Mouse (Mus musculus): Measurements from ENCODE around the gene Exo5.

Exo5 gene

DNA sequence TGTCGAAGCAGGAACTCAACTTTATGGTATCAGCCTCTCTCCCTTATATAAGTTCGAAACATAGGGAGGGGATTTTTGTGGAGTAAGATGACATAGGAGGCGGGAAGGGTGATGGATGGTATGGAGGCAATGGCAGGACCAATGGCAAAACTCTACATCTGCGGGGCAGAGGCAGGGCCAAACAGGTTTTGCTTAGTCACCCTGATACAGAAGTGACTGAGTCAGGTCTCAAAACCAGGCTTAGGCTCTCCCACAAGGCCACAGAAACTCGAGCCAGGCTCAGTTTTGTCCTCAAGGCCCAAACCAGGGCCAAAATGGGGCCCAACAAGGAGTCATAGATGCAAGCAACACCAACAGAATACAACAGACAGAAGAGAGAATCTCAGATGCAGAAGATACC lies 19.2 kb downstream of the Exo5 start:
- DNase-seq (ENCODE audit: low spot score) = no peak

DNA sequence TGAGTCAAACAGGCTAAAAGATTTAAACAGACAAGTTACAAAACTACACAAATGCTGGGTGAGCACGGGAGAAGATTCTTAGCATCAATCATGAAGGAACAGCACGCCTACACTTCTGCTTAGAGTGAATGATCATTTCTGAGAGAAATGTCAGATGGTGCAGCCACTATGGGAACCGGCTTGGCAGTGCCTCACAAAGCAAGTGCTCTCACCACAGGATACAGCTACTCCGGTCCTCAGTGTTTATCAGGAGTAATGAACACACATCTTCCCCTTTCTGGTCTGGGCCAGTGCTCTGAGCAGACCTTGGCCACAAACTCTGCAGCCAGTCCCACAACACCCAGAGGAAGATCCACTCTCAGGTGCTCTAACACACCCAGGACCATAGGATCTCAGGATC lies 20.3 kb downstream of the Exo5 start:
- DNase-seq (ENCODE audit: low spot score) = no peak

DNA sequence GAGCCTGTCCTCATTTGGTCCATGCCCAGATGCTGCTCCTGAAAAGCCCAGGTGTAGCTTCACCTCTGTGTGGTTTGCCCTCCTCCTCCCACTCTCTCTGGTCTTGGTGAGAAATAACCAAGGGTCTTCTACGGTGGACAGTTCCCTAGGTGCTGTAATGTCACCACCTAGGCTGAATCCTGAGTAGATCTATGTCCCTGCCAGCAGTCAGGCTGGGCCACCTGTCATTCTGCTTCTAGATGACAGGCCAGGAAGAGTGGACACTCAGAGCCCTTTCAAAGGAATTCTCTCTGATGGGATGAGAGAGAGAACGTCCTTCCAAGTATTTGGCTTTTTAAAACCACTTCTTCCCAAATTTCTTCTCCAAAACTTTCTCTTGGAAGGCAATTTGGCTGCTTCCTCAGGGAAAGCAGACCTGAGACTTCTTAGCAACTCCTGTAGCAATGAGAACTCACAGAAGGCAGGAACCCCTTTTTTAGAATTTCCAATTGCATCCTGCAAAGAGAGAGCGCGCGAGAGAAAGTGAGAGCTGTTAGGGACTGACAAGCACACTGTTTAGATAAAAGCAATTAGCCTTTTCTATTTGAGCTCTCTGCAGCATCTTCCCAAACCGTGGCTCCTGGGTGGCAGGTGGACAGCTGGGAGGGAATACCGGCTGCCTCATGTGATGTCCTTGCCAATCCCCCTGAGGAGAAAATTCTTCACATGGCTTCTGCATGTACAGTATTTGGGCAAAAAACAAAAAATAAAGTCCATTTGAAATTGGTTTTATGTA lies 28.8 kb downstream of the Exo5 start:
- no peak for DNase-seq (ENCODE audit: low spot score)

- DNase-seq (ENCODE audit: low spot score) = no peak
These were observed 29.6 kb downstream of the Exo5 start for GRCm38 (mm10) chr4:120895226-120895625.

GRCm38 (mm10) chr4:120894584-120894983 lies 30.2 kb downstream of the Exo5 start:
- no peak for DNase-seq (ENCODE audit: low spot score)

GRCm38 (mm10) chr4:120893656-120894401 lies 31.0 kb downstream of the Exo5 start:
- DNase-seq (ENCODE audit: low spot score) = no peak

DNA sequence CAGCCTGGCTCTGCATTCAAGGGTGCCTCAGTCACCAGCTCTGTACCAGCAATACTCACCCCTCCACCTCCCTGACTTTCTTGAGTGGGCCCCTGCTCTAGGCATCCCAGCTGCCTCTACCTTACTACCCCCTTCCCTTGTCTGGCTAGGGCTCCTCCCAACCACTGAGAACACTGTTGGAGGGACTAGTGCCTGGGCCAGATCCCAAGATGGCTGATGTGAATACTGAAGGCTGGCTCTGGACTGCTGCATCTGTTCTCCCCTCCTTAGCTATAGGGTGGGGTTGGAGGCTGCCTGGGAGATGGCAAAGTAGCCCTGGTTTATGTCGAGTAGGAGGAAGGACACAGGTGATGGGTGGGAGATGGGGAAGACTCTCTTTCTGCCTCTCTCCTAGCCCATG lies 32.3 kb downstream of the Exo5 start:
- no peak for DNase-seq (ENCODE audit: low spot score)

GRCm38 (mm10) chr4:120891960-120892359 lies 32.9 kb downstream of the Exo5 start:
- no peak for DNase-seq (ENCODE audit: low spot score)

GRCm38 (mm10) chr4:120890754-120891440 lies 33.9 kb downstream of the Exo5 start:
- no peak for DNase-seq (ENCODE audit: low spot score)

DNA sequence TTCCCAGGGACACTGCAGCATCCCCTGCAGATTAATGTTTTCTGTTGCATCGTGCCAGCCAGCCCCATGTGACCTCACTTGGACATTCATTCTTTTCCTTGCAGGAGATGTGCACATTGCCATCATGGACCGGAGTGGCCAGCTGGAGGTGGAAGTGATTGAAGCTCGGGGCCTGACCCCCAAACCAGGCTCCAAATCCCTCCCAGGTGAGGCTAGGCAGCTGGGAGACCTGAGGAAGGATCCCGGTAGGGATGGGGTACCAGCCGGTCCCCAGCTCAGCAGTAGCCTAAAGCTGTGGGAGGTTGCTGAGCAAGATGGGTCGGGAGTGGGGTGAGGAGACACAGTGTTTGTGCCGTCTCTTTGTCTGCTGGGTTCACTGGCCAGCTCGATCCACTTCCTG lies 35.9 kb downstream of the Exo5 start:
- no peak for DNase-seq (ENCODE audit: low spot score)

DNA sequence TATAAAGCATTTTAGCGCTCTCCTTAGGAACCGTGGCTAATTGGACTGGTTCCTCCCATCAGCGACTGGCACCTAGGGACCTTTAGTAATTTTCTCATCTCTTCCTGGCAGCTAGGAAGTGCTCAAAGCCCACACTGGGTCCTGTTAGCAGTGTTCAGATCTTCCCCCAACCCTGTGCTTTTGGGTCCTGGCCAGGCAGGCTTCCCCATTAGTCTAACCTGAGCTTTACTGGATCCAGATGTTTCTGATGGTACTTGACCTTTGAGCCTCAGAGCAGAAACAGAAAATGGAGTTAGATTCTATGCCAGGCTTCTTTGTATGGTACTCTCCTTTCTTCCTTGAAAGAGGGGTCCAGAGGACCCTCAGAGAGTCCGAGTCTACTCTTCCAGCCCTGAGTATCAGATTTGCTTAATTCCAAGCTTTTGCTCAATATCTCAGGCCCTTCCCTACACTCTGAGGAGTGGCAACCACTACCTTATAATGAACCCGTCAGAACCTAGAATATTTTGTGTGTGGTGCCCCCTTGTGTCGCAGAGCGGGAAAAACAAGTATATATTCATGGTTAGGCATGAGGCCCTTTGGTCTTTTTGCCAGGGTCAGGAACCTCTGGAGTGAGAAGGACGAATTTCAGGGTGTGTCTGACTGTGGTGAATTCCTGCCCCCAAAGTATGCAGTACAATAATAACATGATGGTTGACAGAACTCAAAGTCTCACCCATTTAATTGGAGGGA lies 37.3 kb downstream of the Exo5 start:
- DNase-seq (ENCODE audit: low spot score) = no peak

DNA sequence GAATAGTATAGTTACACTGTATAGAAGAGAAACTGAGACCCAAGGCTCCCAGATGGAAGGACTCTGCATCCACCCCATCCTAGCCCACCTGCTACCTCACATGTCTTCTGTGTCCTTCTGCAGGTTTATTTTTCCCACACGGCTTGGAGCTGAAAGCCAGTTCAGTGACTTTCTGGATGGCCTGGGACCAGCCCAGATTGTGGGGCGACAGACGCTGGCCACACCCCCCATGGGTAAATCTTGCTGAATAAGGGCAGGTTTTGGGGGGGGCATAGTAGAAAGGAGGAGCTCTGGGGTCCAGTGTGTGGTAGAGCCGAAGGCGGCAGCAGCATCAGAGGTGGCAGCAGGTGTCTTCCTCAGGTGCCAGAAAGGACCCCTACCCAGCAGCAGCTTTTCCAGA lies 38.0 kb downstream of the Exo5 start:
- DNase-seq (ENCODE audit: low spot score) = no peak

DNA sequence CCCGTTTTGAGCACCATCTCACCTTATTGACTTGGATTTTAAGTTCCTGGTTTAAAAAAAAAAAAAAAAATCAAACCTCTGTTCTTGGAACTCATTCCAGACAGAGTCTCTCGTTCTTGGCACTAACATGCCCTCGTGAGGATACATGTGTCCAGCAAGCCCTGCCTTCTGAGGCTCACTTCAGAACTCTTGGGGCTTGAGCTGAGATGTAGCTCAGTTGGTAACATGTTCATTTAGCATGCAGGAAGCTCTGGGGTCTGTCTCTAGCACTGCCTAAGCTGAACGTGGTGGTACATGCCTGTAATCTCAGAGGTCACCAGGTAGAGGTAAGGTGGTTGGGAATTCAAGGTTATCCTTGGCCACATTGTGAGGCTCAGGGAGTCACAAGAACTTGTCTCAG lies 38.7 kb downstream of the Exo5 start:
- no peak for DNase-seq (ENCODE audit: low spot score)

DNA sequence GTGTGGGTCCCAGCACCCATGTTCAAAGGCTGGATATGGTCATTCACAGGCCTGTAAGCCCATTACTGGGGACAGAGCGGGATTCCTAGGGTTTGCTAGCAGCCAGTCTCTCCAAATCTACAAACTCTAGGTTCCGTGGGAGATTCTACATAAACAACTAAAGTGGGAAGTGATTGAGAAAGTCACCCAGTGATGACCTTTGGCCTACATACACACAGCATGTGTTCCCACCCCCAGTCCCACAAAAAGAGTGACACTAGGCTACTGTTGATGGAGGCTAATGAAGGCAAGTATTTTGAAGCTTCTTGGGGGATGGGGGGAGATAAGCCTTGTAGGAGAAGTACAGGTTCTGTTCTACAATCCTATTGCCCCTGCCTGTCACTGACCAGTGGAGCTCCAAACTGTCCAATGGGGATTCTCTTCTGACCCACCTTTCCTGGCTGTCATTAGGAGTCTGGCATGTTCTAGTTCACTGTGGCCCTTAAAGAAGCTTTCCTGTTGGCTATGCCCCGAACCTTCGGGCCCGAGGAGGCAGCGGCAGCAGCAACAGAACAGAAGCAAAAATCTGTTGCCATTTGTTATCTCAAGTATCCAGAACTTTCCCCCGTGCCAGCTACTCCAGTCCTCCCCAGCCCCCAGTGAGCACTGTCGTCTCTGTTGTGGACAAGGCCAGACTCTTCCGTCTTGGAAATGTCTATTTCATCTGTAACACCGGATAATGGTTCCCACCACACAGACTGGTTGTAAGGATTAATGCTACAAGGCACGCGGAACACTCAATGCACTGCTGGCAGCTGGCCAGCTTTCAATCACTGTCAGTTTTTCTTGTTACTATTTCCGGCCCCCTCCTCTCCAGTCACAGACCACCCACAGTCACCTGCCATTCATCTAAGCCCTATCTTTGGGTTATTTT lies 39.4 kb downstream of the Exo5 start:
- DNase-seq (ENCODE audit: low spot score) = no peak

DNA sequence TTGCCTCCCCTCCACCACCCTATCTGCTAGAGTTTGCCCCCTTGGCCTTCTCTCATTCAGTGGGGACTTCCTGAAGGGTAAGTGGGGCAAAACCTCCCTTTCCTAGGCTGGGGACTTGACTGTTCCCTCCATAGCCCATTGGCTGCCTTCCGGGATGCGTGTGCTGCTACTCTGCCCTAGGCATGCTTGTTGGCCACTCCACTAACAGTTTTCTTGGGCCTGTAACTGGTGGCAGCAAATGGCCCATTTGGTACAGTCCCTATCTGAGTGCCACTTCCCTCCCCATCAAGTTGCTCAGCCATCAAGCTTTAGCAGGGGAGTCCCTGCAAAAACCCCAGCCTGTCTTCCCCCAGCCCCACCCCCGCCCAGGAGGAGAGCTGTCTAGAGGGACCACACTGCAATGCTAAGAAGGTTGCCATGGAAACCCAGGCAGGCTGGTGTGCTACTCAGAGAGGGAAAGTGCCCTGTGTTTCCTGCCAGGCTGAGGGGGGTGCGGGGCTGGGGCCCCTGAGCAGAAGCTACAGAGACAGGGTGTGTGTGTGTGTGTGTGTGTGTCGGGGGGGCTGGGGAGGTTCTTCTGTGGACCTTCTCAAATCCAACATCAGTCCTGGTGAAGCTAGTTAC lies 42.7 kb downstream of the Exo5 start:
- no peak for DNase-seq (ENCODE audit: low spot score)

DNA sequence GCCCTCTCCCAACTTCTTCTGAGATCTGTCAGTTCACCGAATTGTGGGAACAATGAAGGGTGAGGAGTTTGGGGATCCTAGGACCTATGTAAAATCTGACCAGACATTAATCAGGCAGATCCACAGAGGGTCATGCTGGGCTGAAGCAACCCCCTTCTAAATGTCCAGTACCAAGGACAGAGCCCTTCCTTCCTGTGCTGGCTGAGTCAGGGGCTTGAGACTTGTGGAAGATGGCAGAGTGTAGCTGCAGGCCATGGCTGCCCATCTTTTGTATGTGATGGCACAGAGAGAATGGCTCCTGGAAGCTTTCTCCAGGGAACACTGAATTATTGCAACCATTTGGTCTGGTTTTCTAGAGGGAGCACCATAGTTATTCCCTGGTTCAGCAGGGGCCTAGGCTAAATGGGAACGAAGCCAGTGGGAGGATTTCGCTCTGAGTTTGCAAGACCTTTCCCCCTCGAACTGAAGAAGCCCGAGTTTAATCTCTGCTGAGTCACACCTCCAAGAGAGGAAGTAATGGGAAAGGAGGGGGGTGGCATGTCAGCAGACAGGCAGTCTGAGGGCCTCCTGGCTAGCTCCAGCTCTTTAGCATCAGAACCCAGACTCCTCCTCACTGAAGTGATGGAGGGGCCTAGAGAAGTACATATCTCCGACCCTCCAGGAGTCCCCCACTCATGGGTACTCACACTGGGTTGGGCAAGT lies 43.9 kb downstream of the Exo5 start:
- DNase-seq (ENCODE audit: low spot score) = no peak

- no peak for DNase-seq (ENCODE audit: low spot score)
These were observed 45.4 kb downstream of the Exo5 start for GRCm38 (mm10) chr4:120879386-120879785.

DNA sequence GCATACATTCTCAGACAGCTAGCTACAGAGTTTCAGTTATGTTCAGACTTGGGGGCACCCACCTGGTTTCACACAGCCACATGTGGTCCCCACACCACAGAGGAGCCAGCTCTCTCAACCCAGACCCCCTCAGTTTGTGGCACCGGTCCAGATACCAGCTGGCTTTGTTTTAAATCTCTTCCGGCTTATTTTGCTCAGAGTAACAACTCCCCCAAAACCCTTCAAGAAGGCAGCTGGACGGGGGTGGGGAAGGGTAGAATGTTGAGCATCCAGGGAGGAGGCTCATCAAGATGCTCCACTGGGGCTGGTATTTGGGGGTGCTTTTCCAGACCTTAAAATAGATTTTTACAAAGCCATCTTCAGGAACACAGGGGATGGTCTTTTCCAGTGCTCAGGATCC lies 46.1 kb downstream of the Exo5 start:
- no peak for DNase-seq (ENCODE audit: low spot score)

DNA sequence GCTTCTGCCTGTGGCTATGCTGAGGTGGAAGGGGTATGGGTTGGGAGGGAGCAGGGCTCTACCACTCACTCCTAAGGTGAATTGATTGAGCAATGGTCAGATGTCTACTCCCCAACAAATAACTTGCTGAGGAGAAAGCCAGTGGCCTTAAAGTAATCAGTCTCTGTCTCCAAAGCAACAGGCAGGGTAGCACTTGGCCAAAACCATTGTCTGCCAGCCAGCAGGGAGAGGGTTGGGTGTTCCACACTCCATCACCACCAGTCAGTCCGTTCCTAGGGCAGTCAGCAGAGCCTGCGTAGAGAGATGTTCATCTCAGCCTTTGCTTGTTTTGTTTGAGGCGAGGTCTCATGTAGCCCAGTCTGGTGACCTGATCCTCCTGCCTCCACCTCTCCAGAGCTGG lies 48.9 kb downstream of the Exo5 start:
- DNase-seq (ENCODE audit: low spot score) = no peak
